In the genomic region with DNA sequence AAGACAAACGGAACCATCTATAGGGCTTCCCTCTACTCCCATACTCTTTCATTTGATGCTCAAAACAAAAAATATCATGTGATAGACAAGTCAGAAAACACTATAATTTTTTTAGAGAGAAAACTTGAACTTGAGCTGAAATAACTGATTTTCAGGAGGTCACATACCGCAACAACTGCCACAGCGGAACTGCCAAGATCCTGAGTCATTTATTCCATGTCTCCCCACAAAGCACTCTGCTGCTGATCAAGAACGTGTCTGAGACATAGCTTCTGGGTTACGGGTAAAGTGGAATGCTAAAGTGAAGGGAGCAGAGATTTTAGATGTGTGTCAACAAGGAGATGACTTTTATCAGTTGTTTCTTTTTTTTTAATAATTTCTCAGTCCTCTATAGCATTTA, we compare ENCODE assay signal across 16 mouse cellular contexts.
DNase-seq lines count a peak whose midpoint lies in the region; ATAC-seq and TF ChIP-seq lines count a peak whose summit lies in the region.
"Had no signal": no experiment of that assay in that cellular context is flagged by ENCODE, and none has a peak within 500 bp of the region (broad histone marks: within the 10 kb centered on the region; RNA-seq: fewer than 3 reads in every experiment).

No protein-coding gene starts in this region.

- no peak for TF ChIP-seq POLR2A in lung, adult 2 months (IDR thresholded peaks at IDR 0.05; ENCODE audit: borderline replicate concordance, extremely low read depth, low read depth, low read length)

- H3K27ac ChIP-seq in intestine, postnatal 0 days (ENCODE audit: low read depth, low read length): no peak overlapping the region
- H3K27ac ChIP-seq: embryonic facial prominence, embryonic 12.5 days; hindbrain, embryonic 10.5 days; midbrain, embryonic 12.5 days; neural tube, embryonic 13.5 days had no signal

- H3K4me1 ChIP-seq in lung, adult 2 months (ENCODE audit: control insufficient read depth, insufficient read depth, low read length): no peaks in the 10 kb centered on the region
- no peaks in the 10 kb centered on the region for H3K4me1 ChIP-seq in intestine, postnatal 0 days (replicated peaks; ENCODE audit: control insufficient read depth, insufficient read depth, low read length)
- H3K4me1 ChIP-seq: embryonic facial prominence, embryonic 12.5 days; hindbrain, embryonic 10.5 days; midbrain, embryonic 12.5 days; neural tube, embryonic 13.5 days had no signal

- no peak overlapping the region for H3K4me3 ChIP-seq in lung, adult 2 months (replicated peaks; ENCODE audit: extremely low read depth, low read depth, low read length)
- no peak overlapping the region for H3K4me3 ChIP-seq in intestine, postnatal 0 days (ENCODE audit: low read depth, low read length)
- H3K4me3 ChIP-seq: embryonic facial prominence, embryonic 12.5 days; hindbrain, embryonic 10.5 days; midbrain, embryonic 12.5 days; neural tube, embryonic 13.5 days had no signal

- H3K9me3 ChIP-seq in intestine, postnatal 0 days (ENCODE audit: control insufficient read depth): no peaks in the 10 kb centered on the region
- H3K9me3 ChIP-seq: embryonic facial prominence, embryonic 12.5 days; hindbrain, embryonic 10.5 days; midbrain, embryonic 12.5 days; neural tube, embryonic 13.5 days had no signal

- H3K9ac ChIP-seq in intestine, postnatal 0 days (ENCODE audit: low read depth, low read length): no peak overlapping the region
- H3K9ac ChIP-seq: embryonic facial prominence, embryonic 12.5 days; liver, postnatal 0 days; midbrain, embryonic 12.5 days; neural tube, embryonic 13.5 days had no signal

- DNase-seq in lung, adult 18-20 months: peak; percentile 6 to 10
- DNase-seq in lung, adult 2 months: no peak
- peak; percentile 11 for DNase-seq in gastrocnemius, postnatal 25 days
- DNase-seq in heart, postnatal 14 days: peak; percentile 18 to 23
- no peak for DNase-seq in c-Kit-positive CD71-positive TER-119-positive erythroid progenitor cells, embryonic 14.5 days (ENCODE audit: low spot score)
- no peak for DNase-seq in adrenal gland, adult 18-20 months (ENCODE audit: low spot score in 2 of 2)
- DNase-seq: cerebellum, adult 9-11 months; kidney, adult 2 months; layer of hippocampus, adult 9-11 months; liver, postnatal 0 days had no signal

- TF ChIP-seq CTCF in lung, adult 2 months (IDR thresholded peaks at IDR 0.05; ENCODE audit: insufficient read depth, low read length): no peak
- no peak for TF ChIP-seq CTCF in intestine, postnatal 0 days (IDR thresholded peaks at IDR 0.05; ENCODE audit: low read depth)

- no peak overlapping the region for H3K4me2 ChIP-seq in intestine, postnatal 0 days (replicated peaks; ENCODE audit: low read depth)
- H3K4me2 ChIP-seq: embryonic facial prominence, embryonic 12.5 days; midbrain, embryonic 12.5 days; neural tube, embryonic 13.5 days had no signal

- H3K36me3 ChIP-seq in intestine, postnatal 0 days (ENCODE audit: control insufficient read depth, insufficient read depth): no peaks in the 10 kb centered on the region
- H3K36me3 ChIP-seq: embryonic facial prominence, embryonic 12.5 days; hindbrain, embryonic 10.5 days; midbrain, embryonic 12.5 days; neural tube, embryonic 13.5 days had no signal

- no peak for ATAC-seq in intestine, postnatal 0 days
- ATAC-seq: forebrain, embryonic 16.5 days; liver, postnatal 0 days had no signal

- H3K27me3 ChIP-seq in intestine, postnatal 0 days (replicated peaks; ENCODE audit: control insufficient read depth, insufficient read depth, low read length): no peaks in the 10 kb centered on the region
- H3K27me3 ChIP-seq: embryonic facial prominence, embryonic 12.5 days; midbrain, embryonic 12.5 days; neural tube, embryonic 13.5 days had no signal

- WGBS in lung, adult 2 months: 58% methylated on average over 5 of the region's 5 CpGs
- WGBS in intestine, postnatal 0 days: 83% methylated on average over 5 of the region's 5 CpGs

- intact Hi-C loops in heart, postnatal 14 days (cut with DNase I): loop anchor here (2.0 to 10.0 kb wide), 3 partner anchors 121 to 879 kb away; a partner anchor contains a TSS

Comparison
In these comparisons a context has a peak if more than half of its experiments do, and no peak if none do; other contexts are left out.
1. DNase-seq: peak in lung, adult 18-20 months (2 of 2), gastrocnemius, postnatal 25 days (single experiment) and heart, postnatal 14 days (2 of 2); none in lung, adult 2 months (single experiment), c-Kit-positive CD71-positive TER-119-positive erythroid progenitor cells, embryonic 14.5 days (single experiment) and adrenal gland, adult 18-20 months (0 of 2).